Mouse (Mus musculus) stomach, postnatal 0 days (tissue): Measurements from ENCODE around the gene Cks1b. TPM values are rescaled to one million over a fixed set of nuclear protein-coding genes. Genes with fewer than 3 reads are reported as not detected.
"Not testable (repeated sequence)": the region's sequence is repeated elsewhere in the genome, so short reads cannot be mapped to it uniquely, and the experiment has no call there.

ENCODE experiments used
- ATAC-seq: fragments of 200-750 bp; cut with Nextera tagmentation; 2 replicates; pipeline ENCODE4 v1.8.0; 2017; ENCODE audit not compliant: low FRiP score, low TSS enrichment
- DNase-seq: peaks from one replicate; pipeline ENCODE4 v3.0.0-alpha.2; 2016; ENCODE audit warnings: low spot score
- H3K27ac ChIP-seq: fragments of 300-500 bp; sonication (generic); replicated peaks from 2 replicates; pipeline ENCODE4 v1.5.1; 2014; ENCODE audit warnings: mild to moderate bottlenecking, control low read depth
- H3K27me3 ChIP-seq: fragments of 300-500 bp; sonication (generic); 2 replicates; pipeline ENCODE4 v1.6.1; 2014; ENCODE audit warnings: low read length; ENCODE audit not compliant: control insufficient read depth, insufficient read depth
- H3K36me3 ChIP-seq: fragments of 300-500 bp; sonication (generic); 2 replicates; pipeline ENCODE4 v1.6.1; 2014; ENCODE audit warnings: low read length, mixed read lengths; ENCODE audit not compliant: control insufficient read depth, insufficient read depth
- H3K4me1 ChIP-seq: fragments of 300-500 bp; sonication (generic); replicated peaks from 2 replicates; pipeline ENCODE4 v1.6.1; 2014; ENCODE audit warnings: antibody characterized with exemption; ENCODE audit not compliant: control insufficient read depth, insufficient read depth
- H3K4me2 ChIP-seq: fragments of 300-500 bp; sonication (generic); replicated peaks from 2 replicates; pipeline ENCODE4 v1.6.1; 2014; ENCODE audit warnings: low read depth, mild to moderate bottlenecking, control low read depth, moderate library complexity
- H3K4me3 ChIP-seq: fragments of 300-500 bp; sonication (generic); 2 replicates; pipeline ENCODE4 v1.5.1; 2014; ENCODE audit warnings: low read depth, low read length, control low read depth
- H3K9ac ChIP-seq: fragments of 300-500 bp; sonication (generic); 2 replicates; pipeline ENCODE4 v1.6.1; 2014; ENCODE audit warnings: mild to moderate bottlenecking, low read length, control low read depth, mixed read lengths
- H3K9me3 ChIP-seq: fragments of 300-500 bp; sonication (generic); 2 replicates; pipeline ENCODE4 v1.6.1; 2016; ENCODE audit warnings: low read length; ENCODE audit not compliant: control insufficient read depth
- CTCF ChIP-seq: IDR thresholded peaks from 2 replicates; pipeline ENCODE4 v1.5.1; 2016; ENCODE audit warnings: antibody characterized with exemption, low read depth, mild to moderate bottlenecking, moderate library complexity
- EP300 ChIP-seq: optimal IDR thresholded peaks from 2 replicates; pipeline ENCODE3; 2016; ENCODE audit warnings: antibody characterized with exemption
- WGBS: fragments of 180-500 bp; shearing (Covaris S2); extraction: QIAGEN DNeasy Blood & Tissue Kit; methylation state at CpG from one replicate; pipeline ENCODE4 v1.1.7; 2014; 5-methylcytosine and 5-hydroxymethylcytosine counted together
- polyA plus RNA-seq: library from polyadenylated mRNA; unstranded; fragments of >200 nt; fragmentation: Nextera tagmentation; extraction: Ambion mirVana; gene quantifications from 2 replicates; pipeline ENCODE4 v1.2.1, GENCODE M21; 2015

The Cks1b gene
- polyA plus RNA-seq, 1 experiment from 2014 or later: 179 TPM

GRCm38 (mm10) chr3:89430171-89431159 lies 12.3 kb upstream of the Cks1b start, which contains the start of gene Pygo2:
Pygo2 (plus strand) TSS chr3:89430214.
- ATAC-seq: peak; percentile 98
- peak; percentile 98 for DNase-seq
- H3K36me3 ChIP-seq: peaks cover 9% of the 10 kb centered on the region
- H3K9ac ChIP-seq: peak within 1 kb of the TSS; percentile 94
- peak; percentile 36; the same call in 1 of the 2 replicates for TF ChIP-seq CTCF
- no peak for TF ChIP-seq EP300
- H3K27me3 ChIP-seq: no peaks in the 10 kb centered on the region
- H3K9me3 ChIP-seq: no peaks in the 10 kb centered on the region
- WGBS: 2% methylated on average over 67 of the region's 68 CpGs
- H3K4me2 ChIP-seq: peak within 1 kb of the TSS; percentile 88
- peaks cover 4% of the 10 kb centered on the region for H3K4me1 ChIP-seq
- peak within 1 kb of the TSS; percentile 94 for H3K4me3 ChIP-seq
- peak within 1 kb of the TSS; percentile 91 for H3K27ac ChIP-seq

DNA sequence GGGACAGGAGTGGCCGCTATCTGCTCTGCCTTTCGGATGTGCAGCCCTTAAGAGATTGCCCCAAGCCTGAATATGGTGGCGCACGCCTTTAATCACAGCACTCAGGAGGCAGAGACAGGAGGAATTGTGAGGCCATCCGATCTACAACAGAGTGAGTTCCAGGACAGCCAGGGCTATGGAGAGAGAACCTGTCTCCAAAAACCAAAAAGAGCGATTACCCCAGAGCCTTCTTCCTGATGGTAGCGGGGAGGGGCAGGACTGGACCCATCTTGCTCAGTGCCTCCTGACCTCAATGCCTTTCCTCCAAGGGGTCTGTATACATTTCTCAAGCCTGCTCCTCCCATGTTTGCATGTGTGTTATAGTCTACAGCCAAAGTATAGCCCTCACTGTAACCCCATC lies 10.8 kb upstream of the Cks1b start:
- not testable (repeated sequence) for H3K4me1 ChIP-seq, H3K4me2 ChIP-seq, ATAC-seq, H3K27ac ChIP-seq, H3K27me3 ChIP-seq, H3K9me3 ChIP-seq, H3K9ac ChIP-seq, H3K4me3 ChIP-seq, DNase-seq
- H3K36me3 ChIP-seq: peaks cover 17% of the 10 kb centered on the region
- WGBS: 86% methylated on average over 7 of the region's 7 CpGs

GRCm38 (mm10) chr3:89425876-89426275 lies 7.7 kb upstream of the Cks1b start:
- Histone ChIP-seq H3K27me3 (no peaks in the 10 kb centered on the region), H3K27ac (no peak overlapping the region), H3K4me3 (no peak overlapping the region), H3K9me3 (no peaks in the 10 kb centered on the region), H3K9ac (no peak overlapping the region), H3K4me2 (no peak overlapping the region), H3K4me1 (peaks cover 2% of the 10 kb centered on the region), H3K36me3 (peaks cover 14% of the 10 kb centered on the region)
- ATAC-seq (no peak), DNase-seq (no peak)
- TF ChIP-seq EP300 (no peak), CTCF (no peak)
- 91% methylated on average over 4 of the region's 4 CpGs for WGBS

GRCm38 (mm10) chr3:89425141-89425525 lies 7.0 kb upstream of the Cks1b start:
- Histone ChIP-seq H3K4me2 (no peak overlapping the region), H3K27ac (no peak overlapping the region), H3K9me3 (no peaks in the 10 kb centered on the region), H3K4me1 (peaks cover 6% of the 10 kb centered on the region), H3K4me3 (no peak overlapping the region), H3K36me3 (peaks cover 14% of the 10 kb centered on the region), H3K9ac (no peak overlapping the region), H3K27me3 (no peaks in the 10 kb centered on the region)
- TF ChIP-seq CTCF (no peak), EP300 (no peak)
- DNase-seq (no peak), ATAC-seq (no peak)
- WGBS: 72% methylated on average over 5 of the region's 5 CpGs

DNA sequence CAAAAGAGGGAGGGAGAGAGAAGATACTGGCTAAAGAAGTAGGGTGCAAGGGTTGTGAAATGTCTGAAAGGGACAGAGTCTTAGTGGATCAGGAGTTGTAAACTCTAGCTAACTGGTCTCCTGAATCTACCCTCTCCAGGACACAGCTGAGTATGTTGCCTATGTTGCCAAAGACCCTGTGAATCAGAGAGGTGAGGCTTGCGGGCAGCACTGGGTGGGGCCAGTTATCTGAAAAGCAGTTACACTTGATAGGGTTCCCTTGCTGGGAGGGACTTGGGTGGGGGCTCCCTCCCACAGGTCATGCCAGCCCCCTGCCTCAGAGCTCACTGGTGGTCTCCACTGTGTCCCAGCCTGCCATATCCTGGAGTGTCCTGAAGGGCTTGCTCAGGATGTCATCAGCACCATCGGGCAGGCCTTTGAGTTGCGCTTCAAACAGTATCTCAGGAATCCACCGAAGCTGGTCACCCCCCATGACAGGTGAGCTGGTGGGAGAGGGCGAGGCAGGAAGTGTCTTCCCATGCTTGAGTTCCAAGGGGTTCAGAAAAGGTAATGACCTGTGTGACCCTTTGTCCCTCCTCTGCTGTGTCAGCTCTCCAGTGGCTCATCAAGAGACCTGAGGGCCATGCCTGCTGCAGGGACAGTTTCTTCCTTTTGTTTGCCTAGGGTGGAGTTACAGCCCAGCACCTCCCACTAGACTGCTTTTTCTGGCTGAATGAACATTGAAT lies 6.4 kb upstream of the Cks1b start:
- 69% methylated on average over 5 of the region's 5 CpGs for WGBS
- no peaks in the 10 kb centered on the region for H3K9me3 ChIP-seq
- no peak overlapping the region for H3K4me3 ChIP-seq
- peaks cover 14% of the 10 kb centered on the region for H3K36me3 ChIP-seq
- peaks cover 6% of the 10 kb centered on the region for H3K4me1 ChIP-seq
- H3K27me3 ChIP-seq: no peaks in the 10 kb centered on the region
- no peak overlapping the region for H3K9ac ChIP-seq
- TF ChIP-seq CTCF: no peak
- no peak for TF ChIP-seq EP300
- DNase-seq (no peak), ATAC-seq (no peak)
- no peak overlapping the region for H3K27ac ChIP-seq
- no peak overlapping the region for H3K4me2 ChIP-seq
